Mouse (Mus musculus) megakaryocyte, embryonic 14.5 days (primary cell): ENCODE measurements around the gene Wdr64. TPM values are rescaled to one million over a fixed set of nuclear protein-coding genes. Genes with fewer than 3 reads are reported as not detected.

Experiments
- H3K27me3 ChIP-seq: replicated peaks from 2 replicates; pipeline ENCODE3; 2012; ENCODE audit warnings: inconsistent platforms
- H3K36me3 ChIP-seq: replicated peaks from 2 replicates; pipeline ENCODE3; 2012; ENCODE audit warnings: low read length, inconsistent platforms, mixed read lengths
- H3K4me1 ChIP-seq: 2 replicates; pipeline ENCODE4 v1.6.1; 2012; ENCODE audit warnings: inconsistent platforms
- H3K4me3 ChIP-seq: replicated peaks from 2 replicates; pipeline ENCODE3; 2012; ENCODE audit warnings: moderate library complexity, mild to moderate bottlenecking, inconsistent platforms
- H3K9me3 ChIP-seq: 2 replicates; pipeline ENCODE4 v1.6.1; 2012; ENCODE audit warnings: inconsistent platforms
- FLI1 ChIP-seq: IDR thresholded peaks from 2 replicates; pipeline ENCODE4 v1.6.1; 2012; ENCODE audit warnings: low read length, inconsistent platforms, mixed read lengths
- GATA1 ChIP-seq: IDR thresholded peaks from 3 replicates; pipeline ENCODE4 v1.6.1; 2012; ENCODE audit warnings: mixed read lengths, low read length, inconsistent platforms, borderline replicate concordance
- polyA plus RNA-seq: library from polyadenylated mRNA; stranded (reverse); fragments of >175 nt; gene quantifications from 2 replicates; pipeline ENCODE4 v1.2.3, GENCODE M21; 2012; ENCODE audit warnings: low replicate concordance; ENCODE audit not compliant: insufficient read depth

Wdr64 gene
- polyA plus RNA-seq, 1 experiment: not detected

DNA sequence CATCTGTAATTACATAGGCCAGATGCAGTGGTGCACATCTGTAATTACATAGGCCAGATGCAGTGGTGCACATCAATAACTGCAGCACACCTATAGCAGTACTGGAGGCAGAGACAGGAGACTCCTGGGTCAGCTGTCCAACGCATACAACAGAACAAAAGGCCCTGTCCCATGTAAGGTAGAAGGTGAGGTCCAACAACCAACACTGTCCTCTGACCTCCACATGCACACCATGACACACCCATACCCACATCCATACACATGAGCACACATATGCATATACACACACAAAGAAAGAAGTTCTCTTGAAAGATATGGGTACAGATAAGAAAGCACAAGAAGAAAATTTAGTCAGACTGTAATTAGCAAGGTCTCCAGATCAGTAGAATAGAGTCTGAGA is 157.1 kb downstream of the Wdr64 start:
- Histone ChIP-seq H3K27me3 (no peaks in the 10 kb centered on the region), H3K4me1 (peaks cover 5% of the 10 kb centered on the region; the same call in 1 of the 2 replicates), H3K9me3 (0 out of 2 replicates have a peak, but pooled peaks cover 3% of the 10 kb centered on the region), H3K4me3 (peak overlapping the region; percentile 46), H3K36me3 (no peaks in the 10 kb centered on the region)
- no peak for TF ChIP-seq GATA1
- no peak for TF ChIP-seq FLI1

Other genes starting within 250 kb of the Wdr64 start
- not detected in 2 replicates for gene Rgs7, start 206.1 kb upstream of the Wdr64 start, polyA plus RNA-seq
- gene Kmo, start 78.2 kb upstream of the Wdr64 start, polyA plus RNA-seq: not detected in 2 replicates
- gene Fh1, start 73.0 kb upstream of the Wdr64 start, polyA plus RNA-seq: 4.6 and 10.4 TPM in 2 replicates
- 1.0 and 3.9 TPM in 2 replicates for gene Opn3, start 5.8 kb upstream of the Wdr64 start, polyA plus RNA-seq
- 7.5 and 28.0 TPM in 2 replicates for gene Chml, start 5.7 kb upstream of the Wdr64 start, polyA plus RNA-seq
- gene Exo1, start 182.0 kb downstream of the Wdr64 start, polyA plus RNA-seq: 0.58 TPM in 1 of 2 replicates, not detected in the other
- gene Gm38100, start 221.7 kb downstream of the Wdr64 start, polyA plus RNA-seq: 0.11 TPM in 1 of 2 replicates, not detected in the other